8 mouse cellular contexts compared by ENCODE assay signal in the genomic region with DNA sequence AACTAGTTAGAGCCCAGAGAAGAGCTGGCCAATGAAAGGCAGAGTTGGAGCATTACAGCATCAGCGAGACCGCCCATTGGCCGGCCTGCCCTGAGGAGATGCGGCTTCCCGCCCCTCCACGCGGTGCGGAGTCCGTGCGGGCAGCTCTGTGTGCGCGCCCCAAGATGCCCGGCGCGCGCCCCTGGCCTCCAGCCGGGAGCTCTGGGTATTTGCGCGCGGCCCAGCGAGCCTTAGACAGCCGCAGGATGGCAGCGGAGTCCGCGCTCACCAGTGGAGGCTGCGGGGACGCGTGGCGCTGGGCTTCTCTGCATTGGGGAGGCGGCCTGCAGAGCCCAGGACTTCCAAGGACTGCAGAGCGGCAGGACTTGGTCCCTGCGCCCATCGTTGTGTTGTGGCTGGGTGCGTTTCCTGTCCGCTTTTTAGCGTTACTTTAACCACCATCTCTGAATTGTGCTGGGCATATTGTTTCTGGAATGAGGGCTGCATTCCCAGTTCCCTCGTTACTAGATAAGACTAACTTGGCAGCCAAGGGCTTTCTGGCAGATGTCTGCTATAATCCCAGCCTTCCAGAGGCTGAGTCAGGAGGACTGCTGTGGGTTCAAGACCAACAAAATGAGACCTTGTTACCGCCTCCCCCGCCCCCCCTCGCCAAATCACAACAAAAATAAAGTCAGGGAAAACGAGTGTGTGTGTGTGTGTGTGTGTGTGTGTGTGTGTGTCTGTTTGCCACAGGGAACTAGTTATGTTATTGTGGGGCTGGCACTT.
DNase-seq lines count a peak whose midpoint lies in the region; ATAC-seq and TF ChIP-seq lines count a peak whose summit lies in the region.

No protein-coding gene starts in this region.

- TF ChIP-seq POLR2A in embryonic fibroblast, embryonic 13.5 days (IDR thresholded peaks at IDR 0.05; ENCODE audit: low read depth, low read length): peak; percentile 26; the same call in 1 of the 2 replicates
- no peak for TF ChIP-seq POLR2A in testis, adult 2 months (IDR thresholded peaks at IDR 0.05; ENCODE audit: control insufficient read depth, low read depth, low read length)

- H3K4me2 ChIP-seq in heart, embryonic 11.5 days: peak overlapping the region; percentile 64
- H3K4me2 ChIP-seq in kidney, embryonic 15.5 days: peak overlapping the region; percentile 83
- peak overlapping the region; percentile 69 for H3K4me2 ChIP-seq in limb, embryonic 13.5 days (replicated peaks)
- H3K4me2 ChIP-seq in midbrain, embryonic 16.5 days (ENCODE audit: low read length): peak overlapping the region; percentile 68

- peak overlapping the region; percentile 61 for H3K9ac ChIP-seq in heart, embryonic 11.5 days (ENCODE audit: low read depth, low read length)
- peak overlapping the region; percentile 57 for H3K9ac ChIP-seq in kidney, embryonic 15.5 days
- H3K9ac ChIP-seq in limb, embryonic 13.5 days: peak overlapping the region; percentile 66
- peak overlapping the region; percentile 67 for H3K9ac ChIP-seq in midbrain, embryonic 16.5 days (ENCODE audit: low read depth, low read length)

- H3K4me1 ChIP-seq in embryonic fibroblast, embryonic 13.5 days (ENCODE audit: control insufficient read depth, insufficient read depth, low read length): no peaks in the 10 kb centered on the region
- peaks cover 5% of the 10 kb centered on the region for H3K4me1 ChIP-seq in heart, embryonic 11.5 days (ENCODE audit: control insufficient read depth, insufficient read depth, low read length)
- peaks cover 29% of the 10 kb centered on the region for H3K4me1 ChIP-seq in kidney, embryonic 15.5 days
- peaks cover 30% of the 10 kb centered on the region for H3K4me1 ChIP-seq in limb, embryonic 13.5 days
- H3K4me1 ChIP-seq in midbrain, embryonic 16.5 days (ENCODE audit: control insufficient read depth, insufficient read depth, low read length): peaks cover 24% of the 10 kb centered on the region
- peaks cover 13% of the 10 kb centered on the region for H3K4me1 ChIP-seq in testis, adult 2 months (ENCODE audit: control insufficient read depth, insufficient read depth, low read length)

- H3K4me3 ChIP-seq in embryonic fibroblast, embryonic 13.5 days (ENCODE audit: insufficient read depth, low read length): peak overlapping the region; percentile 22
- peak overlapping the region; percentile 41 for H3K4me3 ChIP-seq in heart, embryonic 11.5 days (ENCODE audit: low read depth, low read length)
- peak overlapping the region; percentile 58 for H3K4me3 ChIP-seq in kidney, embryonic 15.5 days (replicated peaks)
- peak overlapping the region; percentile 55 for H3K4me3 ChIP-seq in limb, embryonic 13.5 days
- H3K4me3 ChIP-seq in midbrain, embryonic 16.5 days (ENCODE audit: low read depth, low read length): peak overlapping the region; percentile 46
- peak overlapping the region; percentile 58 for H3K4me3 ChIP-seq in testis, adult 2 months (ENCODE audit: control insufficient read depth, low read depth, low read length)

- no peak for ATAC-seq in CD4-positive, CD25-positive, alpha-beta regulatory T cell, adult 4 months
- ATAC-seq in heart, embryonic 11.5 days (replicated peaks; ENCODE audit: insufficient number of reproducible peaks, low FRiP score, low TSS enrichment): peak; percentile 83
- peak; percentile 98 for ATAC-seq in kidney, embryonic 15.5 days (replicated peaks; ENCODE audit: low FRiP score)
- peak; percentile 92 for ATAC-seq in limb, embryonic 13.5 days (ENCODE audit: low FRiP score, low read depth)
- ATAC-seq in midbrain, embryonic 16.5 days: peak; percentile 97

- no peak overlapping the region for H3K27ac ChIP-seq in embryonic fibroblast, embryonic 13.5 days (ENCODE audit: insufficient read depth, low read length)
- H3K27ac ChIP-seq in heart, embryonic 11.5 days (ENCODE audit: low read depth, low read length): no peak overlapping the region
- H3K27ac ChIP-seq in kidney, embryonic 15.5 days: peak overlapping the region; percentile 7; the same call in 1 of the 2 replicates
- peak overlapping the region; percentile 74; the same call in 1 of the 2 replicates for H3K27ac ChIP-seq in limb, embryonic 13.5 days
- H3K27ac ChIP-seq in midbrain, embryonic 16.5 days (ENCODE audit: low read length): peak overlapping the region; percentile 92
- H3K27ac ChIP-seq in testis, adult 2 months (ENCODE audit: control insufficient read depth, insufficient read depth, low read depth, low read length): no peak overlapping the region

- 2% methylated on average over 41 of the region's 41 CpGs for WGBS in heart, embryonic 11.5 days (ENCODE audit: insufficient replicate concordance)
- WGBS in kidney, embryonic 15.5 days: 2% methylated on average over 41 of the region's 41 CpGs
- 1% methylated on average over 40 of the region's 41 CpGs for WGBS in limb, embryonic 13.5 days
- 2% methylated on average over 41 of the region's 41 CpGs for WGBS in midbrain, embryonic 16.5 days

- no peaks in the 10 kb centered on the region for H3K36me3 ChIP-seq in heart, embryonic 11.5 days (ENCODE audit: control insufficient read depth, insufficient read depth, low read length)
- no peaks in the 10 kb centered on the region for H3K36me3 ChIP-seq in kidney, embryonic 15.5 days
- no peaks in the 10 kb centered on the region for H3K36me3 ChIP-seq in limb, embryonic 13.5 days
- H3K36me3 ChIP-seq in midbrain, embryonic 16.5 days (ENCODE audit: control insufficient read depth, insufficient read depth, low read length): no peaks in the 10 kb centered on the region
- no peaks in the 10 kb centered on the region for H3K36me3 ChIP-seq in testis, adult 2 months (ENCODE audit: control insufficient read depth, insufficient read depth, low read length)

- no peak for TF ChIP-seq CTCF in embryonic fibroblast, embryonic 13.5 days (IDR thresholded peaks at IDR 0.05; ENCODE audit: borderline replicate concordance, insufficient read depth, low read length)
- no peak for TF ChIP-seq CTCF in testis, adult 2 months (IDR thresholded peaks at IDR 0.05; ENCODE audit: control insufficient read depth, insufficient read depth, insufficient replicate concordance, low read depth, low read length)

- DNase-seq in CD4-positive, CD25-positive, alpha-beta regulatory T cell, adult 2 months (ENCODE audit: low read depth, low spot score): peak; percentile 27

- no peaks in the 10 kb centered on the region for H3K9me3 ChIP-seq in heart, embryonic 11.5 days (replicated peaks; ENCODE audit: control insufficient read depth, low read length)
- H3K9me3 ChIP-seq in kidney, embryonic 15.5 days (replicated peaks): no peaks in the 10 kb centered on the region
- H3K9me3 ChIP-seq in limb, embryonic 13.5 days: no peaks in the 10 kb centered on the region
- no peaks in the 10 kb centered on the region for H3K9me3 ChIP-seq in midbrain, embryonic 16.5 days (replicated peaks; ENCODE audit: control insufficient read depth, low read length, poor library complexity, severe bottlenecking)

- H3K27me3 ChIP-seq in heart, embryonic 11.5 days (ENCODE audit: control insufficient read depth, insufficient read depth, low read length): no peaks in the 10 kb centered on the region
- peaks cover 14% of the 10 kb centered on the region for H3K27me3 ChIP-seq in kidney, embryonic 15.5 days
- H3K27me3 ChIP-seq in limb, embryonic 13.5 days: no peaks in the 10 kb centered on the region
- H3K27me3 ChIP-seq in midbrain, embryonic 16.5 days (ENCODE audit: control insufficient read depth, insufficient read depth, low read depth, low read length): no peaks in the 10 kb centered on the region
- H3K27me3 ChIP-seq in testis, adult 2 months (ENCODE audit: control insufficient read depth, insufficient read depth, low read length): no peaks in the 10 kb centered on the region

Comparison
In these comparisons a context has a peak if more than half of its experiments do, and no peak if none do; other contexts are left out.
1. H3K27ac ChIP-seq: peak in kidney, embryonic 15.5 days (single experiment), limb, embryonic 13.5 days (single experiment) and midbrain, embryonic 16.5 days (single experiment); none in embryonic fibroblast, embryonic 13.5 days (single experiment), heart, embryonic 11.5 days (single experiment) and testis, adult 2 months (single experiment).
2. Peak in every context shown above with its lines, with median percentiles within 50 percentile points of each other: H3K4me3 ChIP-seq, H3K4me2 ChIP-seq and H3K9ac ChIP-seq.